Mouse (Mus musculus) R1 (cell line): ENCODE results near the gene Tead1.

Source experiments
- DNase-seq: peaks from one replicate; pipeline ENCODE4 v3.0.0-alpha.2; 2018; ENCODE audit warnings: low read depth, low spot score

Tead1 gene

DNA sequence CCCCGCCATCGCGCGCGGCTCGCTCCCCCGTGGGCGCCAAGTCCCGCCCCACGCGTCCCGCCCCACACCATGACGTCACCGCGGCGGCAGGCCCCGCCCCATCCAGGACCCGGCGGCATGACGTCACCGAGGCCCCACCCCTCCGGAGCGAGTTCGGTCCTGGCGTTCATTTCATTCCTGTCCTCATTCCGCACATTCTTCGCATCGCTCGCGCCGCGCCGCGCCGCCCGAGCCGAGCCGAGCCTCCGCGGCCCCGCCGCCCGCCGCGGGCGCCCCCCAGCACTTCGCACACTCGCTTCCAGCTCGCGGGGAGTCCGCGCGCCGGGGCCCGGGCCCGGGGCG is at the start of gene Tead1:
Tead1 (plus strand) TSS at position 148 of the 342 bp plus-strand sequence.
- peak; percentile 90 for DNase-seq

DNA sequence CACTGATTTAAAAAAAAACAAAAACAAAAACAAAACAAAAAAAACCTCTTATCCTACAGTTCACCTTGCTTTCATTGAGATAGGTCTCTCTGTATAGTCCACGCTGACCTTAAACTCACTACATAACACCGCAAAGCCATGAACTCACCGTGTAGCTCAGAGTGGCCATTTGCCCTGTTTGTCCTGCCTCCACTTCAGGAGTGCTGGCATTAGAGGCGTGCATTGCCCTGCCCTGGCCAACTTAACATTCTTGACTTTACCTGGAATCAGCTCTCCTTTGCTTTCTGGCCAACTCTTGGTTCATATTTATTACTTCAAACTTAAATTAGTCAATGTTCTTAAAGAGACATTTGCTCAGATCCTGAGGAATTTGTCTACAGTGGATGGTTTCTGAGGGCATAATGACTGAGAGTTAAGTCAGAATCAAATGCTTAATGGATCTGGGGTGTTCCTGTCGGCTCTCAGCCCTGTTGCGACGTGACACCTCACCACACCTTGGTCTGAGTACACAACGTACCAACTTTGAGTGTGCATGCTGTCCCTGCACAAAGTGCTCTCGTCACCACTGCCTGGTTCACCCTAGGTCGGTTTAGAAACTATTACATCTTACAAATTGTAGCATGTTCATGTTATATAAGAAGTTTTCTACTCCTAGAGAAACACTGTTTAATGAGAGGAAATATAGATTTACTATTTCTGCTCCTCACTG is 44.5 kb upstream of the Tead1 start:
- no peak for DNase-seq

DNA sequence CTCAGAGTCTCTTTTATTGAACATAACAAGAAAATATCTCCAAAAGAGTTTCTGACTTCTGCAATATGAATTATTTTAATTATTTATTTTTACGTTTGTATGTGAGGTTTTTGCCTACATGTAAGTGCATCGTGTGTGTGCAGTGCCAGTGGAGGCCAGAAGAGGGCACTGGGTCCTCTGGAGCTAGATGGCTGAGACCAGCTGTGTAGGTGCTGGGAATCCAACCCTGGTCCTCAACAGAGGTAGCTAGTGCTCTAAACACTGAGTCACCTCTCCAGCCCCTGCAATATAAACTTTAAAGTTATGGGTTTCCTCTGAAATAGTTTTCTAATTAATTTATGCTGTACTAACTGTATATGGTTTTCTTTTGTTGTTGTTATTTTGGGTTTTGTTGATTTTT is 43.2 kb upstream of the Tead1 start:
- peak; percentile 54 for DNase-seq

DNA sequence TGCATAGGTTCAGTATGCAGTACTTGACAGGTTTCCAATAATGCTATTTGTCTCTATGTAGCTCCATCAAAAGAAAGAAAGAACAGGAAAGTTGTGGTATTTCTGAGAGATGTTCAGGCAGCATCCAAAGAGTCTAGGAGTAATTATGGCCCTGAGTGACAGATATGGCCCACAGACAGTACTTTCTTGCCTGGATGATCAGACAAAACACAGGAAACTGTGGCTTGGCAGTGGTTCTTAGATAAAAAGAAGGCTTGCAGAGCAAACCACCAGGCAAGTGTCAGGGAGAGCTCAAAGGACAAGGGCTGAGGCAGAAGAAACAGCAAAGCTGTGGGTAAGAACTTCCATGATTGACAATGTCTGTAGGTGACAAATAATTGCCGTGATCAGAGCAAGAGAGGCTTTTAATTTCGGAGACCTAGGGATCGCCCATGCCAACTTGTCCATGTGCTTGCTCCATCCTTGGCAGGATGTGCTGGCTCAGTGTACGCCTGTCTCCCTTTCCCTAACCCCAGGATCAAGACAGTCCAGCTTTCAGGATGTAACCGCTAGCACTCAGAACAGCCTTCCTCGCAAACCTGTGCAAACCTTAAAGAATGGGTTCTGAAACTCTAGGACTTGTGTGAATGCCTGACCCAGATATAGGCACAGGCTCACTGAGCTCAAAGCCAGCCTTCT is 35.1 kb upstream of the Tead1 start:
- DNase-seq: no peak

DNA sequence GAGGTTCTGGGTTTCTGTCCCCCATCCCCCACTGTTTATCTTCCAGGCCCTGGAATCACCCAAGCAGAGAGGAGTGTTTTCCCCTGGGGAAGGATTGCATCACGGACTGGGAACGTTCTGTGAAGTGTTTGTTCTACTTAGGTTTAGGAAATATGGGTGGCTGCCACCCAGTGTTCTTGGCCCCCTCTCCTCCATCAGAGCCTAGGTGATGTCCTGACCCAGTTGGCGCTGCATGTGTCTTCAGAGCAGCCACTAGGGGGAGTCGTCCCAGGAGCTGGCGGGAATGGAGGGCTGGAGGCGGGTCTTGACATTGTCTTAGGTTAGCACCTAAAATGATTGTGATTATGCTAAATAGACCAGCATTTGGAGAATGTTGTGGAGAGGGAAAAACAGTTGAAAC is 34.4 kb upstream of the Tead1 start:
- peak; percentile 73 for DNase-seq

DNA sequence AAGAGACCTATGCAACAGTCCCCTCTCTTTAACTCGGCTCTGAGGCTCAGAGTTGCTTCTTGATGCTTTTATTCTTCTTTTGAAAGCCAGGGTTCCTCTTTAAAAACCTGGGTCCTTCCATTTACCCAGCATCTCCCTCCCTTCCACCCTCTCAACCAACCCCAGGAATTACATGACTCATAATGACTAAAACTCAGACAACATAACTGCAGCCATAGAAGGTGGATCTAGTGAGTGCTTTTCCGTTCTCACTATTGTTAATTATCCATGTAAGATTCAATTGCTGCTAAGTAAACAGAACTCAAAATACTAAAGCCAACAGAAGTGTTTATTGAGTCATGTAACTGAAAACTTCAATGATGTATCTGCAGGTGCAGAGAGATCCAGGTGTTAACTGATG is 33.4 kb upstream of the Tead1 start:
- DNase-seq: no peak

DNA sequence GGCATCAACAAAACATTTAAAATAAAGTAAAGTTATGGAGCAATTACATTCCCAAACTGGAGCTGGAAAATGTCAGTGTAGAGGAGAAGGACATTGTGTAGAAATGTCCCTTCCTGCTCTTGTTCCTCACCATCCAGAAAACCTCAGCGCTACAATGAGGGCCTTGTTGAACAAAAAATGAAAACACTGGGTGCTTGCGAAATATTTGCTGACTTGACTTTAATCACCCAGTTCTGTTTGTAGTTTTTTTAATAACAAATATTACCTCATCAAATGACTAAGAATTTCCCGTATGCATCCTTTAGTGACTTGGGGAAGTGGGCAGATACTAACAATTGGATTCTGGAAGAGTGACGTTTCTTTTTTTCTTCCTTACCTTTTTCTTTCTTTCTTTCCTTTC is 31.7 kb upstream of the Tead1 start:
- no peak for DNase-seq

DNA sequence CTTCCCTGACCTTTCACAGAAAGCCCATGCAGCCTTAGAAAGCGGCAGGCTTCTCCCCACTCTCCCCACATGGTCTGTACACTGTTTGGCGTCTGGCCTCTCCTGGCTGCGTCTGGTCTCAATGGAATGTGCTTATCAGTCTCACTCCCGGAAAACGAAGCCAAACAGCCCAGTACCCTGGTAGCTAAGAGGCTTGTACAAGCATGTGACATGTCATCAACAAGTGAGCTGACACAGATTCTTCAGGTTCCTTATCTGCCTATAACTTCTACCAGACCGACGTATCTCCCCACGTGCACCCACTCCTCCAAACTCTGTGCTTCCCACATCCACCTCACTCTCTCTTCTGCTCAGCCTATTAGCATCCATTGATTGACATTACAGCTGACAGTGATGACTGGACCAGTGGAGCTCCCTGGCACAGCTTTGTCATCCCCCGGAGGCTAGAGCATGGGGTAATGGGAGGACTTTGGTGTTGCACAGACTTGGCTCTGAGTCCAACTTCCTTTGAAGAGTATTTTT is 22.9 kb upstream of the Tead1 start:
- no peak for DNase-seq

DNA sequence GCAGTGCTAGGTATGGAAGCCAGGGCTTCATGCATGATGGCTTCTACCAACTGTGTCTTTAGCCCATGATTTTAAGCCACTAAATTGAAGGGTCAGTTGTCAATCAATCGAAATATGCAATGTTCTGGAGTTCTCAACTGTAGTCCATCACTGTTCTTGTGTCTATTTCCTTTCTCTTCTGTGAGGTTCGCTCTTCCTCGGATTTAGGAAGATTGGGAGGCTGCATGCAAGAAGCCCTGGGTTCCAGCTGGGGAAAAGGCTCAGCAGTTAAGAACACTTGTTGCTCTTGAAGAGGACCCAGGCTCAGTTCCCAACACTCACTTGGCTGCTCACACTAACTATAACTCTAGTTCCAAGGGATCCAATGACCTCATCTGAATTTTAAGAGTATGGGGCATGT is 20.2 kb upstream of the Tead1 start:
- DNase-seq: no peak

DNA sequence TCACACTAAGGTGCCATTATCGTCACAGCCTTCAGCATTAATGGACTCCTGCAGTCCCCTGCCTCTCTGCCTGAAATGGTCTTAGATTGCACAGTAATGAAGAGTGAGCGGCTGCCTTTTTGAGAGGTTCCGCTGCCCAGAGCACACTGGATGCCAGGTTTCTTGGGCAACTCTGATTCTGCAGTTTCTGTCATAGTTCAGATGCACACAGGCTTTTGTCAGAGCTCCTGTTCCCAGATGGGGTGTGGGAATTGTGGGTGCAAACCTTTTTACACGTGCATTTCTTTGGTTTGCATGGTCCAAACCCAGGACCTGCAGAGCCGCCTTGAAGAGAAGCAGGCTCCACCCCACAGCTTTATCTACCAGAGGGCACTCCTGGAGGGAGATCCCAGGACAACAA is 19.3 kb upstream of the Tead1 start:
- DNase-seq: no peak

DNA sequence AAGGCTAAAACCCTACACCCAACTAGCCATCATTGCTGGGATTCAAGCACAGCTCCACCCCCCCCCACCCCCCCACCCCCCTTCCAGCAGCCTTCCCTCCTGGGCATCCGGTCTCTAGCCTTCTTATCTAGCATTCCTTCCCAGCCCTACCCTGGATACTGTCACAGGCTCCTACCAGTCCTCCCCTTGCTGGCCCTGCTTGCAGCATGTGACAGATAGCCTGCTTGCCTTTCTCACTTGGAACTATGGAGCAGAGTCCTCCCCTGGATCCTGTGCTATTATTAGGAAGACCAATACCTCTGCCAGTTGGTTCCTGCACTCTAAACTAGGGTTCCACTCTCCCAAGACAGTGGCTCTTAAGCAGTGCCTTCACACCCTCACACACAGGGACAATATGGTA is 18.8 kb upstream of the Tead1 start:
- DNase-seq: no peak

DNA sequence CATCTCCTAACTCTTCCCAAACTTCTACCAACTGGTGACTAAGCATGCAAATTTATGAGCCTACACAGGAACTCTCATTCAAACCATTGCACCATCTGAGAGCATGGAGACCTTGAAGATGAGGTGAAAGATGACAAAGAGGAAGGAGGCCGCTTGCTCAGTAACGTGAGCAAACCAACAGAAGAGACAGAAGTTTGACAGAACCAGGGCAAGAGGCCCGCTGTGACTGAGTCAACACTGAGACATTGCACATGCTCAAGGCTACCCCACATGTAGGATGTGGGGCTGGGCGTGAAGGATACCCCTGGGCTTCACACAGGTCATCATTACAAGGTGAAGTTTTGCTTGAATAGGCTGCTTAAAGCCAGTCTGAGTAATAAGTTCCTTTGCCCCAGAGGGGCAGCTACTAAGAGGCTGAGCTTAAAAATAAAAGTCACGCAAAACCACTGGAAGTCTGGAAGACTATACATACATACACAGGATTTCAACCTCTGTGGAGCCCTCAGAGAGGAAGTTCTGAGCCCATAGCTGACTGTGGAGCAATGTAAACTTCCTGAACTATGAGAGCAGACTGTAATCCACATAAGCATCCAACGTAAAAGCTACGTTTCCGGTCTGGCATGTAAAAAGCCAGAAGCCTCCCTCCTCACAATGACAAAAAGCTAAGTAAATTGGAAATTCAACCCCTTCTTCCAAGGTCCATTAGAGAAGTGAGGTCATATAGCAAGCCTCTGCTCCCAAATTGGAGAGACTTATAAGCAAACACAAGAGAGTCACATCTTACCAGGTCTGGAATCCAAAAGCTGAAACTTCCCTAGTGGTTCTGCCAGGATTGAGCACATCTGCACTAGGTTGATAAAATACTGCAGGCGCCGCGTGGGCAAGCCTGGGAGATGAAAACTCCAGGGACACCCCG is 16.5 kb upstream of the Tead1 start:
- no peak for DNase-seq

DNA sequence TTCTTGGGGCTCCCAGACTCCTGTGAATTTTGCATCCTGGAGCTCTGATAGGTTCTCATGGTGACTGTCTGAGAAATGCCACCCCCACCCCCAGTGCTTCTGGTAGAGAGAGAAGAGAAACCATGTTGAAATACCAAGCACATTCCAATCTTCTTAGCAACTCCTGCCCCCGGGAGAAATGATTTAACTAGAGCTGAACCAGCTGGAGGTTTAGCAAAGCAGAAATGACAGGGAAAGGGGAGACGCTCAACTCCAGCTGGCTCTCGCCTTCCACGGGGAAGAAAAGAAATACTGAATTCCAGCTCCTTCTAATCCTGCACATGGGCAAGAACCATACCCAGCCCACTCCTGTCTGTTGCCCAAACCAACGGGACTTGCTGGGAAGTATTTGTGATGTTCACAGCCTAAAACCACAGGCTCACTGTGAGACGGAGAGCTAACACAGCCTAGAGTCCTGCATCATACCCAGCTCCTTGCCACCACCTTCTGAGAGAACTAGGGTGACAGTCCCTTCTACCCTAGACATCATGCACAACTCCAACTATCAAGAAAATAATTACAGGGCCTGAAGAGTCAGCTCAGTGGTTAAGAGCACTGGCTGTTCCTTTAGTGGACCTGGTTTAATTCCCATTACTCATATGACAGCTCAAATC is 15.7 kb upstream of the Tead1 start:
- peak; percentile 54 for DNase-seq

DNA sequence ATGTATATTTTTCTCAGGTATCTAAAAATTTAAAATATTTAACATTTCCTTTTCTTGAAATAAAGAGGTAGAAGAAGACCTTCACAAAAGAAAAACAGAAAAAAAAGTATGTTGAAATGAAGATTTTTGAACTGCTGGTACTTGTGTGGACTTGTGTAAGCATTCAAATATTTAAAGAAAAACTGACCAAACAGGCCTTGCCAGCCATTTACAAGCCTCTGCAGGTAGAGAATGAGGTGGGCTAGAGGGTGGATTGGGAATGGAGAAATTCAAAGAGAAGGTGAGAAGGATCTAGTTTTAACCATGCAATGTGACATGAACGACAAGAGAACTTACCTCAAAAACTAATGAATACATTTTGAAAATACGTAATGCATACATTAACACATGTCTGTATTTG is 9.1 kb upstream of the Tead1 start:
- no peak for DNase-seq

DNA sequence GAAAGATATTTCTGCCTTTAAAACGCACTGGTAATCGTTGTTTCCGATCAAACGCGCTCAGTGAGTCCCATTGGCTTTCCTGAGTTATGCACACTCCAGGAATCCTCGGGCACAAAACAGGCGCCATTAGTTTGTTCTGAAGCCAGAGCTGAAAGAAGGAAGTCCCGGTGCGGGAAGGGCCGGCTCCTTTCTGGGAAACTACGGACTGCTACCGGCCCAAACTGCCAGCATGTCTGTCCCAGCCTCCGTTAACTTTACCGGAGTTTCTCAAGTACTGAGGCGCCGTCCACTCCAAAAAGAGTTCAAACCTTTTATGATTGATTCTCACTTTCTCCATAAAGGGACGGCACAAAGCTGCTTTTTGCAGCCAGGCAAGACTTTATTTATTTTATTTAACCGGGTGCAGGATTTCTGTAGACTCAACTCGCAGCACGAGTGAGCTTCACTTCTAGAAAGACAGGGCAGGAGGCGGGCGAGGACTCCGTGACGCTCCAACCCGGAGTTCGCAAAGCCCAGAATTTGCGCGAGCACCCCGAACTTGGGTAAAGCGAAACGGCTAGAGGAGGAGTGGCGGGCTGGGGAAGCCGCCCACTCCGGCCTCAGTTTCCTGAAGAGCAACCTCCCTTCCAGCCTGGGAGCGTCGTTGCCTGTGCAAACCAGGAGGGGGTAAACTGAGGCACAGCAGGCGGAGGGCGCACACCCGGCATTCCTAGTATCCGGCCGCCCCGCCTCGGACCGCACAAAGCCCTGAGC is 524 bp upstream of the Tead1 start:
- peak; percentile 89 for DNase-seq

DNA sequence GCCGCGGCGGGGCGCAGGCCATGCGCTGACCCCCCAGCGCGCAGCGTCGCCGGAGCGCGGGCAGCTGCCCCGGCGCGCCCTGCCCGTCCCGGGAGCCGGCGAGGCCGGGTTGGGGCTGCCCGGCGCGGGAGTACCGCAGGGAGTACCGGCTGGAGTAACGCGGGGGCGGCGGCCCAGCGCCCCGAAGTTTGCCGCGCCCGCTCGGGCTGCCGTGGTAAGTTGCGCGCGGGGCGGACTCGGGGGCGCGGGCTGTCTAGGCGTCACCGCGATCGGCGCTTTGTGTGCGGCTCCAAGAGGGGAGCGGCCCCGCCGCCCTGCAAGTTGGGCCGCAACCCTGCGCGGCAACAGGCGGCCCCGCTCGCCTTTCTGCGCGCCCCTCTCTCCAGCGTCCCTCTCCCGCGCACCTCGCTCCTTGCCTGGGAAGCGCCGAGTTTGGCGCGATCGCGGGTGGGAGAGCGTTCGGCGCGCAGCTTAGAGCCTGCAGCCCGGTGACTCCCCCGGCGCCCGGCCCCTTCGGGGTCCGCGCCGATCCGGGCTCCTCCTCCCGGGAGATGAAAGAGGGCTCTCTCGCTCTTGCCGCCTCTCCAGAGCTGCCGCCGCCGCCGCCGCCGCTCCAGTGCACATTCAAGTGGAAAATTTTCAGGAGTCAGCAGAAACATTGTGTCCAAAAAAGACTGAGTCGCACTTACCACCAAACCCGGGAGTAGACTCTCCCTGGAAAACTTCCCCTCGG is 561 bp downstream of the Tead1 start:
- peak; percentile 78 for DNase-seq

DNA sequence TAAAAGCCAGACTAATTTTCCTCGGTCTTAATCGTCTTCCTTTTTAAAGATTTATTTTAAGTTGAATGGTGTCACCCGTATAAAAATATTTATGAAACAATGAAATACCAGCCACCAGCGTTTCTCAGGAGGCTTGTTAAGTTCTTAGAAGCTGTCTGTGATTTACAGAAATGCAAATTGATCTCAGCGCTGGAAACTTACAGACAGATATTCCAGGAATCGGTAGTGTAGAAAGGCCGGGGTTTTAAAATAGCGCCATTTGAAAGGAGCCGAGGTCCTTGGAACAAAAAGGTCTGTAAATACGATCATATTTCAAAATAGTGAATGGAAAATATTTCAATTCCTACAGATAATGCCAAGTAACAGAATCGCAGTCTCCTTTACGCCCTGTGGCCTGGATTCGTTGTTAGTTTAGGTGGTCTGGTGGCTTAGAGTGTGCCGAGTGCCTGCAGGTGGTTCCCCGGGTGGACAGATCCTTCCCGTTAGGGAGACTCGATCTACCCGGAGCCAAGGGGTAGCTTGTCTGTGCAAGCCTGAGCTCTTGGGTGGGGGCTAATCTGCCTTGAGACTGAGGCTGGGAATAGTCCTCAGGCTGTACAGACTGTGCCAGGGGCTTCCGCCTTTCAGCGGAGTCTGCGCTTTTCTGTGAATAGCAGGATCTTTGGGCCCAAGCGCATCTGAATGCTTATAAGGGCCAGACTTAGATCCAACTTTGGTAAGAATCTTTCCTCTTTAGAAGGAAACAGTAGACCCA is 1.6 kb downstream of the Tead1 start:
- peak; percentile 63 for DNase-seq

DNA sequence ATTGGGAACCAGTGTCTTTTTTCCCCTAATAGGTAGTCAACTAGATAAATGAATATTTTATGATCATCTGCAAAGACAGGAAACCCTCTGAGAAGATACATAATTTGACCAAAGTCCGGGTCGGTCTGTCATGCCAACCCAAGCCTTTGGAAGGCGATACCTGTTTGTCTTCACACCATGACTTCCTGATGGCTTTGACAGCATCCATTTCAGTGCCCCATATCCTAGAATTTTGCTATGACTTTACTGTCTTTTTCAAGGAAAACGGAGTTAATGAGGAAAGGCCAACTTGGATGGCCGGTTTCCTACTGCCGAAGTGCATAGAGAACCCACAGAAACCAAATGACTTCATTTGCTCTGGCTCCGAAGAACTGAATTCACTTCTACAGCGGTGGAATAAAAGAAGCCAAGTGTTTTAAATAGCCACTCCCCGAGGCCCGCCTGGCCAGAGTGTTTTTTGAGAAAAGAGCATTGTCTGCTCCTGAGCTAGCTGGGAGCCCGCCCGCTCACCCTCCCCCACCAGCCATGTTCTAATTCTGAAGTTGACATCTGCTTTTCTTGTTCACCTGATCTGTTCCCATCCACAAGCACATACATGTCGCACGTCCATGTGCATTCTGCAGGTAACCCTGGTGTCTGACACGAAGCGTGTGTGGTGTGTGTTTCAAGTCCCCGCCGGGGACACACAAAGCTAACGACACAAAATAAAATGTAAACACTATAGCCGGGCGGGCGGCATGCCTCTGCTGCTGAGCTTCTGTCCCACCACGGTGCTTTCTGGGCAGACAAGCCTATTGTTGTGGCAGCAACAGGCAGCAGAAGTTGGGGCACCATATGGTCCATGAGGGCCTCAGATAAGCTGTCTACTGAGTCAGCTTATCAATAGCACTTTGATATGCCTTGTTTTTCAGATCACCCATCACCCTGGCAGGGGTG is 5.8 kb downstream of the Tead1 start:
- DNase-seq: peak; percentile 80

DNA sequence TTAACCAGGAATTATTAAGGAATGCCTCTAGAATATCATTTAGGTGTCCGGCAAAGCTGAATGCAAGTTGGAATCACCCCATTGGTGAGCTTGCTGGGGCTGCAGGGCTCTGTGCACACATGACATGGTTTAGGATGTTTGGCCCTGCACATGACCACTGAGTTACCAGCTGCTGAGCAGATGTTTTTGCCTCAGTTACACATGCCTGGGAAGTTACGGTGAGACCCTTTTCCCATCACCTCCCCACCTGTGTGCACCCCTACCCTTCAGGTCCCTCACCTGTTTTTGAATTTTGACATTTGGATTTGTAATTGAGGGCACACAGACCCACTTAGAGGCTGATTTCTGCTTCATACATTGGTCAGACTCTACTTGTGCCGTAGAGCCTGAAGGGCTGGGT is 6.9 kb downstream of the Tead1 start:
- DNase-seq: no peak
